Mouse (Mus musculus) bone marrow macrophage, adult 2 months (primary cell): ENCODE data around the gene Orm3.

Source experiments
- CTCF ChIP-seq: IDR thresholded peaks from 2 replicates; pipeline ENCODE4 v1.5.1; 2012; ENCODE audit warnings: low read depth, mild to moderate bottlenecking, low read length, moderate library complexity
- POLR2A ChIP-seq: IDR thresholded peaks from 2 replicates; pipeline ENCODE4 v1.6.1; 2012; ENCODE audit warnings: mild to moderate bottlenecking, low read depth, low read length, borderline replicate concordance

- TF ChIP-seq CTCF, result no peak
- TF ChIP-seq POLR2A, result no peak
Measured at GRCm38 (mm10) chr4:63362150-63362549, 6.2 kb downstream of the Orm3 start, which contains the start of gene Orm2.
